Mouse (Mus musculus) bone marrow macrophage, adult 2 months (primary cell): Measurements from ENCODE around the gene Olfr533.
"Not testable (repeated sequence)": the region's sequence is repeated elsewhere in the genome, so short reads cannot be mapped to it uniquely, and the experiment has no call there.

ENCODE experiments used
- CTCF ChIP-seq: IDR thresholded peaks from 2 replicates; pipeline ENCODE4 v1.5.1; 2012; ENCODE audit warnings: low read depth, mild to moderate bottlenecking, low read length, moderate library complexity
- POLR2A ChIP-seq: IDR thresholded peaks from 2 replicates; pipeline ENCODE4 v1.6.1; 2012; ENCODE audit warnings: mild to moderate bottlenecking, low read depth, low read length, borderline replicate concordance

GRCm38 (mm10) chr7:140463070-140463469 is at the start of gene Olfr533:
- not testable (repeated sequence) for TF ChIP-seq POLR2A, CTCF
